Mouse (Mus musculus) heart, postnatal 0 days (tissue): ENCODE measurements around the gene Sec61a1. TPM values are rescaled to one million over a fixed set of nuclear protein-coding genes. Genes with fewer than 3 reads are reported as not detected.
A peak's percentile ranks its signal among the peaks of the same experiment; 100 is the strongest.

ENCODE experiments used
- ATAC-seq: fragments of 200-750 bp; cut with Nextera tagmentation; 2 replicates; pipeline ENCODE4 v1.8.0; 2017; ENCODE audit warnings: low read depth, moderate number of reproducible peaks, moderate library complexity; ENCODE audit not compliant: insufficient read depth
- DNase-seq: peaks from one replicate; pipeline ENCODE4 v3.0.0-alpha.2; 2016; ENCODE audit warnings: low spot score
- H3K27ac ChIP-seq: fragments of 300-500 bp; sonication (generic); 2 replicates; pipeline ENCODE4 v1.5.1; 2014; ENCODE audit warnings: low read depth, mild to moderate bottlenecking
- H3K27me3 ChIP-seq: fragments of 300-500 bp; sonication (generic); 2 replicates; pipeline ENCODE4 v1.6.1; 2014; ENCODE audit warnings: low read length, mixed read lengths; ENCODE audit not compliant: control insufficient read depth, insufficient read depth
- H3K36me3 ChIP-seq: fragments of 300-500 bp; sonication (generic); replicated peaks from 2 replicates; pipeline ENCODE4 v1.6.1; 2014; ENCODE audit warnings: low read length, mixed read lengths; ENCODE audit not compliant: control insufficient read depth, insufficient read depth
- H3K4me1 ChIP-seq: fragments of 300-500 bp; sonication (generic); 2 replicates; pipeline ENCODE4 v1.6.1; 2014; ENCODE audit warnings: antibody characterized with exemption; ENCODE audit not compliant: control insufficient read depth, insufficient read depth
- H3K4me2 ChIP-seq: fragments of 300-500 bp; sonication (generic); 2 replicates; pipeline ENCODE4 v1.6.1; 2014; ENCODE audit warnings: low read depth, mild to moderate bottlenecking, low read length, moderate library complexity
- H3K4me3 ChIP-seq: fragments of 300-500 bp; sonication (generic); 2 replicates; pipeline ENCODE4 v1.5.1; 2014; ENCODE audit warnings: low read depth, low read length
- H3K9ac ChIP-seq: fragments of 300-500 bp; sonication (generic); replicated peaks from 2 replicates; pipeline ENCODE4 v1.6.1; 2014; ENCODE audit warnings: low read depth, low read length, mixed read lengths
- H3K9me3 ChIP-seq: fragments of 300-500 bp; sonication (generic); replicated peaks from 2 replicates; pipeline ENCODE4 v1.6.1; 2016; ENCODE audit warnings: low read length; ENCODE audit not compliant: control insufficient read depth
- CTCF ChIP-seq: IDR thresholded peaks from 2 replicates; pipeline ENCODE4 v1.5.1; 2016; ENCODE audit warnings: antibody characterized with exemption, control low read depth, low read depth
- EP300 ChIP-seq: IDR thresholded peaks from 2 replicates; pipeline ENCODE4 v1.6.1; 2016; ENCODE audit warnings: antibody characterized with exemption, low read depth
- WGBS: fragments of 180-500 bp; shearing (Covaris S2); extraction: QIAGEN DNeasy Blood & Tissue Kit; methylation state at CpG from one replicate; pipeline ENCODE4 v1.1.7; 2014; 5-methylcytosine and 5-hydroxymethylcytosine counted together
- polyA plus RNA-seq: library from polyadenylated mRNA; unstranded; fragments of >200 nt; fragmentation: Nextera tagmentation; extraction: Ambion mirVana; gene quantifications from 2 replicates; pipeline ENCODE4 v1.2.1, GENCODE M21; 2015
- total RNA-seq: library from RNA; depleted of rRNA; stranded (reverse); fragments of >200 nt; gene quantifications from 2 replicates; pipeline ENCODE4 v1.2.3, GENCODE M21; 2014; ENCODE audit warnings: low replicate concordance

Sec61a1 gene
- total and polyA plus RNA-seq, 2 experiments from 2014 or later: 85.9 to 131 TPM

DNA sequence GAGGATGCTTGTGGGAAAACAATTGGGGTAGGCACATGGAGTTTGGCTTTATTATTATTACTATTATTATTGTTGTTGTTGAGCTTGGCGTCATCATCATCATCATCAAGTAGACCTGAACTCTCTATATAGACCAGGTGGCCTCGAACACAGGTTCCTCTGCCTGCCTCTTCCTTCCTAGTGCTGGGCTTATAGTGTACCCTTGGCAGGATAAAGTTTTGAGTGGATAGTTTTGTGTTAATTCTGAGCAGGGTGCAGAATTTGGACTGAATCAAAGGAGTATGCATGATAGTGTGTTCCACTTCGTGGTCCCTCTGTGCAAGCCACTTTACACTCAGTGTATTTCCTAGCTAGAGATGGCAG, 18.3 kb downstream of the Sec61a1 start:
- peak overlapping the region; percentile 48 for H3K4me3 ChIP-seq
- 0 out of 2 replicates have a peak overlapping the region, but pooled peaks have one; percentile 29 for H3K9ac ChIP-seq
- H3K4me2 ChIP-seq: peak overlapping the region; percentile 80
- H3K36me3 ChIP-seq: peaks cover 51% of the 10 kb centered on the region
- ATAC-seq (no peak), DNase-seq (no peak)
- H3K9me3 ChIP-seq: no peaks in the 10 kb centered on the region
- 0 out of 2 replicates have a peak, but pooled peaks cover 6% of the 10 kb centered on the region for H3K4me1 ChIP-seq
- H3K27me3 ChIP-seq: 0 out of 2 replicates have a peak, but pooled peaks cover 5% of the 10 kb centered on the region
- 7% methylated on average over 3 of the region's 3 CpGs for WGBS
- TF ChIP-seq EP300 (no peak), CTCF (no peak)
- no peak overlapping the region for H3K27ac ChIP-seq

DNA sequence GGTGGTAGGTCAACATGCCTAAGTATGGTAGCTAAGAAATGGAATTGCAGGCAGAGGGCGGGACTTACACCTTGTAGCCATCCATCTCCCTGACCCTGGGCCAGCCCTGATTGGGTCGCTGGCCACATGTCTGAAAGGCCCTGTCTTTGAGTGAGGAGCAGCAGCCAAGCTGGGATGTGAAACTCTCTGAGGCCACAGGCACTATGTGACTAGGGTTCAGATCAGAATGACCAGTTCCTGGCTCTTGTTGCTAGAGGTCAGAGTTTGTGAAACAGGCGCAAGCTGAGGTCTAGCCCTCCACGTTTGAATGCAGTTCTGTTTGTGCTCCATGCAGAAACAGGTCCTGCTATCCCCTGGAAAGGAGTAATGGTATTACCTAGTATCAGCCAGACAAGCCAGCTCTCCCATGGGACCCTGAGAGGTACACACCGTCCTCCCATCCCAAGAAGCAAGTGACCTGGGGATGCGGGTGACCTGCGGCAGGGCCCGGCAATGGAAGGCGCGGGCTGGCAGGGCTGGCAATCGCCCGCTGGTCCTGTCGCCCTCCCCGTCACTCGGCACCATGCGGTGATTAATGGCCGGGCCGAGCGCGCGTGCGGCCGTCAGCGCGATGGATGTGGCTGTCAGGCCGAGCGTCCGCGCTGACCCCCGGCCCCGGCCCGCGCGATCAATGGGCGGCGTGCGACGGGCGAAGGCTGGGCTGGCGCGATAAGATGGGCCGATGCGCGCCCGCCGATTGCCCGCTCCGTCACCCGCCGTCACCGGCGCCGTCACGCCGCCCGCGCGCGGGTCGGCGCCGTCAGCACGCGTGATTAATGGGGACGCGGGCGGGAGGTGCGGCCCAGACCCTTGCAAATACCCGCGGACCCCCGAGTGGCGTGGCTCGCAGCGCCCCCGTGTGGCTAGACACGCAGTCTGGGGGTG, 19.0 kb downstream of the Sec61a1 start:
- Histone ChIP-seq H3K4me2 (peak overlapping the region; percentile 80), H3K9me3 (no peaks in the 10 kb centered on the region), H3K9ac (0 out of 2 replicates have a peak overlapping the region, but pooled peaks have one; percentile 29), H3K36me3 (peaks cover 44% of the 10 kb centered on the region), H3K27me3 (0 out of 2 replicates have a peak, but pooled peaks cover 5% of the 10 kb centered on the region), H3K27ac (no peak overlapping the region), H3K4me1 (0 out of 2 replicates have a peak, but pooled peaks cover 6% of the 10 kb centered on the region), H3K4me3 (peak overlapping the region; percentile 48)
- peak; percentile 52 for ATAC-seq
- TF ChIP-seq CTCF (peak; percentile 55), EP300 (no peak)
- WGBS: 3% methylated on average over 76 of the region's 76 CpGs
- peak; percentile 31 for DNase-seq

DNA sequence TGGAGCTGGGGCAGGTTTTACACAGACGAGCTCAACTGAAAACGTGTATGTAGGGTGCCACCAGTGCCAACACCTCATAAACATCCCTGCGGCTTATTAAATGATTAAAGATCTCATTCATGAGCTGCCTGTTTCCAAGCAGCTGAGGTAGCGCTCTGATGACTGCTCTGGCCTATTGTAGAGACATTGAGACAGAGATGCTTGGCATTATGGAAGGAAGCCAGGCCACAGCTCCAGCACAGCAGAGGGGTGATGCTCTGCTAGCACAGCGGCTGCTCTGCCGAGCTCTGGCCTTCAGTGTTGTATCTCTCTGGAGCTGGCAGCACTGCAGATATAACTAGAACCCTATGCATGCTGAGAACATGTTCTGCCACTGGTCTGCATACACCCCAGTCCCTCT, 25.0 kb downstream of the Sec61a1 start:
- no peak overlapping the region for H3K4me2 ChIP-seq
- H3K27ac ChIP-seq: no peak overlapping the region
- H3K4me1 ChIP-seq: no peaks in the 10 kb centered on the region
- H3K4me3 ChIP-seq: no peak overlapping the region
- 84% methylated on average over 6 of the region's 6 CpGs for WGBS
- ATAC-seq: no peak
- H3K9ac ChIP-seq: no peak overlapping the region
- no peak for DNase-seq
- peaks cover 39% of the 10 kb centered on the region for H3K36me3 ChIP-seq
- H3K27me3 ChIP-seq: no peaks in the 10 kb centered on the region
- no peaks in the 10 kb centered on the region for H3K9me3 ChIP-seq
- TF ChIP-seq EP300 (no peak), CTCF (no peak)

GRCm38 (mm10) chr6:88490629-88491354, 27.9 kb downstream of the Sec61a1 start:
- H3K9ac ChIP-seq: no peak overlapping the region

GRCm38 (mm10) chr6:88489834-88490233, 28.9 kb downstream of the Sec61a1 start:
- ATAC-seq (no peak), DNase-seq (no peak)
- no peak overlapping the region for H3K9ac ChIP-seq
- TF ChIP-seq EP300: no peak
- TF ChIP-seq CTCF: no peak
- no peaks in the 10 kb centered on the region for H3K9me3 ChIP-seq
- no peak overlapping the region for H3K27ac ChIP-seq
- no peaks in the 10 kb centered on the region for H3K27me3 ChIP-seq
- H3K4me3 ChIP-seq: no peak overlapping the region
- no peak overlapping the region for H3K4me2 ChIP-seq
- peaks cover 36% of the 10 kb centered on the region; the same call in 1 of the 2 replicates for H3K36me3 ChIP-seq
- H3K4me1 ChIP-seq: no peaks in the 10 kb centered on the region
- WGBS: 76% methylated on average over 6 of the region's 6 CpGs

More at GRCm38 (mm10) chr6:88490629-88491354, 27.9 kb downstream of the Sec61a1 start:
- Histone ChIP-seq H3K36me3 (peaks cover 26% of the 10 kb centered on the region; the same call in 1 of the 2 replicates), H3K4me1 (no peaks in the 10 kb centered on the region), H3K4me2 (no peak overlapping the region), H3K27me3 (no peaks in the 10 kb centered on the region), H3K27ac (no peak overlapping the region), H3K4me3 (no peak overlapping the region), H3K9me3 (no peaks in the 10 kb centered on the region)
- 87% methylated on average over 12 of the region's 12 CpGs for WGBS
- DNase-seq: no peak
- no peak for ATAC-seq
- TF ChIP-seq EP300 (no peak), CTCF (no peak)
